Mouse (Mus musculus) embryonic fibroblast, embryonic 13.5 days (primary cell): ENCODE data around the gene Olfml2a.

Source experiments
- CTCF ChIP-seq: IDR thresholded peaks from 2 replicates; pipeline ENCODE4 v1.5.1; 2011; ENCODE audit warnings: mild to moderate bottlenecking, control low read depth, low read length, moderate library complexity, borderline replicate concordance; ENCODE audit not compliant: insufficient read depth
- POLR2A ChIP-seq: IDR thresholded peaks from 2 replicates; pipeline ENCODE4 v1.6.1; 2011; ENCODE audit warnings: low read depth, mild to moderate bottlenecking, control low read depth, low read length, moderate library complexity

DNA sequence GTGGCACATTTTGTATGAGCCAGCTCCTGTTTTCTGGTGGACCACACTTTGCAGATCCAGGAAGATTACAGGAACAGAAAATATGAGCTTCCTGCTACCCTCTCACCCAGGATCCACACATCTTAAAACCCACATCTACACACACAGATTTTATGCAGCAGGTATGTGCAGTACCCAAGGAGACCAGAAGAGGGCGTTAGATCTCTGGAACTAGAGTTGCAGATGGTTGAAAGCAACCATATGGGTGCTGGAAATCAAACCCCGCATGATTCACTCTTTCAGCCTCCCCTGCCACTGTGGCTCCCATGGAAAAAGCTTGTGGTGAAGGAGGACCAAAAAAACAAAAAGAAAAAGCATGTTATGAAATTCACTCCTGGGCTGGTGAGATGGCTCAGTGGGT lies 7.3 kb downstream of the Olfml2a start:
- TF ChIP-seq CTCF (no peak), POLR2A (no peak)
